Mouse (Mus musculus) macrophage (primary cell): Measurements from ENCODE around the gene Rala. TPM values are rescaled to one million over a fixed set of nuclear protein-coding genes. Genes with fewer than 3 reads are reported as not detected.

Source experiments
- H3K27ac ChIP-seq: fragments of 350-480 bp; formaldehyde crosslinking; 2 replicates; pipeline ENCODE4 v1.9.0; 2021
- H3K36me3 ChIP-seq: fragments of 350-480 bp; formaldehyde crosslinking; 2 replicates; pipeline ENCODE4 v1.9.0; 2021; ENCODE audit errors: inconsistent target
- H3K4me3 ChIP-seq: fragments of 350-480 bp; formaldehyde crosslinking; 2 replicates; pipeline ENCODE4 v1.9.0; 2021; ENCODE audit errors: inconsistent target
- H3K79me2 ChIP-seq: fragments of 350-480 bp; formaldehyde crosslinking; 2 replicates; pipeline ENCODE4 v1.9.0; 2021; ENCODE audit errors: inconsistent target
- WGBS: methylation state at CpG from one replicate; pipeline ENCODE4 v1.1.7; 2026; ENCODE audit warnings: inconsistent platforms; ENCODE audit not compliant: missing documents; 5-methylcytosine and 5-hydroxymethylcytosine counted together
- polyA plus RNA-seq: library from polyadenylated mRNA; stranded (reverse); fragments of 250-400 nt; gene quantifications from 3 replicates; pipeline ENCODE4 v1.2.4, GENCODE M21; 2018; ENCODE audit warnings: inconsistent platforms

The Rala gene
- polyA plus RNA-seq, 1 experiment from 2014 or later, result 69.1 TPM

- Histone ChIP-seq H3K79me2 (peaks cover 50% of the 10 kb centered on the region), H3K4me3 (peak overlapping the region; percentile 72), H3K36me3 (no peaks in the 10 kb centered on the region), H3K27ac (0 out of 2 replicates have a peak overlapping the region, but pooled peaks have one; percentile 10)
- under 1% methylated on average over 58 of the region's 70 CpGs for WGBS
These were observed 547 bp downstream of the Rala start for GRCm38 (mm10) chr13:17943306-17944077.

- H3K27ac ChIP-seq, result no peak overlapping the region
- H3K36me3 ChIP-seq, result no peaks in the 10 kb centered on the region
- H3K4me3 ChIP-seq, result no peak overlapping the region
- WGBS, result 47% methylated on average over 6 of the region's 6 CpGs
- H3K79me2 ChIP-seq, result peaks cover 54% of the 10 kb centered on the region
These were observed 1.7 kb downstream of the Rala start for GRCm38 (mm10) chr13:17942338-17942737.

- Histone ChIP-seq H3K79me2 (peaks cover 80% of the 10 kb centered on the region), H3K36me3 (no peaks in the 10 kb centered on the region), H3K27ac (no peak overlapping the region), H3K4me3 (no peak overlapping the region)
- WGBS, result 100% methylated on average over 1 of the region's 1 CpGs
These were observed 36.7 kb downstream of the Rala start for GRCm38 (mm10) chr13:17907309-17907708.

GRCm38 (mm10) chr13:17901474-17901873, 42.6 kb downstream of the Rala start:
- H3K79me2 ChIP-seq, result peaks cover 61% of the 10 kb centered on the region; the same call in 1 of the 2 replicates
- 90% methylated on average over 3 of the region's 4 CpGs for WGBS
- H3K4me3 ChIP-seq, result no peak overlapping the region
- H3K36me3 ChIP-seq, result no peaks in the 10 kb centered on the region
- no peak overlapping the region for H3K27ac ChIP-seq

- 95% methylated on average over 5 of the region's 5 CpGs for WGBS
- Histone ChIP-seq H3K36me3 (peaks cover 5% of the 10 kb centered on the region), H3K4me3 (no peak overlapping the region), H3K27ac (no peak overlapping the region), H3K79me2 (peaks cover 53% of the 10 kb centered on the region; the same call in 1 of the 2 replicates)
These were observed 43.4 kb downstream of the Rala start for GRCm38 (mm10) chr13:17900641-17901040.

- peaks cover 22% of the 10 kb centered on the region for H3K36me3 ChIP-seq
- no peak overlapping the region for H3K4me3 ChIP-seq
- no peak overlapping the region for H3K27ac ChIP-seq
- H3K79me2 ChIP-seq, result peaks cover 39% of the 10 kb centered on the region; the same call in 1 of the 2 replicates
- 91% methylated on average over 1 of the region's 1 CpGs for WGBS
These were observed 47.0 kb downstream of the Rala start for GRCm38 (mm10) chr13:17897040-17897439.

GRCm38 (mm10) chr13:17891545-17891944, 52.5 kb downstream of the Rala start:
- Histone ChIP-seq H3K36me3 (peaks cover 62% of the 10 kb centered on the region), H3K4me3 (no peak overlapping the region), H3K27ac (no peak overlapping the region), H3K79me2 (no peaks in the 10 kb centered on the region)
- 90% methylated on average over 6 of the region's 6 CpGs for WGBS

- Histone ChIP-seq H3K4me3 (no peak overlapping the region), H3K36me3 (peaks cover 33% of the 10 kb centered on the region), H3K79me2 (no peaks in the 10 kb centered on the region), H3K27ac (no peak overlapping the region)
- 90% methylated on average over 6 of the region's 8 CpGs for WGBS
These were observed 59.8 kb downstream of the Rala start for GRCm38 (mm10) chr13:17884211-17884610.

GRCm38 (mm10) chr13:17879061-17879460, 65.0 kb downstream of the Rala start:
- Histone ChIP-seq H3K4me3 (no peak overlapping the region), H3K79me2 (no peaks in the 10 kb centered on the region), H3K27ac (no peak overlapping the region)

GRCm38 (mm10) chr13:17866741-17867140, 77.3 kb downstream of the Rala start:
- 100% methylated on average over 2 of the region's 2 CpGs for WGBS
- H3K36me3 ChIP-seq, result no peaks in the 10 kb centered on the region
- H3K4me3 ChIP-seq, result no peak overlapping the region
- no peaks in the 10 kb centered on the region for H3K79me2 ChIP-seq
- no peak overlapping the region for H3K27ac ChIP-seq

More at GRCm38 (mm10) chr13:17879061-17879460, 65.0 kb downstream of the Rala start:
- peaks cover 4% of the 10 kb centered on the region; the same call in 1 of the 2 replicates for H3K36me3 ChIP-seq

GRCm38 (mm10) chr13:17860536-17860935, 83.5 kb downstream of the Rala start:
- H3K36me3 ChIP-seq, result no peaks in the 10 kb centered on the region
- H3K27ac ChIP-seq, result no peak overlapping the region
- WGBS, result 79% methylated on average over 5 of the region's 6 CpGs
- no peak overlapping the region for H3K4me3 ChIP-seq
- H3K79me2 ChIP-seq, result no peaks in the 10 kb centered on the region

GRCm38 (mm10) chr13:17859365-17860033, 84.5 kb downstream of the Rala start:
- Histone ChIP-seq H3K27ac (no peak overlapping the region), H3K36me3 (no peaks in the 10 kb centered on the region), H3K79me2 (no peaks in the 10 kb centered on the region), H3K4me3 (no peak overlapping the region)
- 85% methylated on average over 13 of the region's 13 CpGs for WGBS

- Histone ChIP-seq H3K4me3 (no peak overlapping the region), H3K36me3 (no peaks in the 10 kb centered on the region), H3K27ac (no peak overlapping the region), H3K79me2 (no peaks in the 10 kb centered on the region)
- WGBS, result 83% methylated on average over 9 of the region's 9 CpGs
These were observed 87.0 kb downstream of the Rala start for GRCm38 (mm10) chr13:17857046-17857445.

GRCm38 (mm10) chr13:17855492-17856138, 88.4 kb downstream of the Rala start:
- no peak overlapping the region for H3K27ac ChIP-seq
- H3K4me3 ChIP-seq, result no peak overlapping the region
- H3K36me3 ChIP-seq, result no peaks in the 10 kb centered on the region
- no peaks in the 10 kb centered on the region for H3K79me2 ChIP-seq
- WGBS, result 23% methylated on average over 13 of the region's 13 CpGs

GRCm38 (mm10) chr13:17854755-17855154, 89.3 kb downstream of the Rala start:
- whole genome bisulfite sequencing, result 69% methylated on average over 6 of the region's 6 CpGs
- Histone ChIP-seq H3K27ac (no peak overlapping the region), H3K4me3 (no peak overlapping the region), H3K79me2 (no peaks in the 10 kb centered on the region), H3K36me3 (no peaks in the 10 kb centered on the region)
